Mouse (Mus musculus): ENCODE results near the gene Tenm2. TPM values are rescaled to one million over a fixed set of nuclear protein-coding genes. Genes with fewer than 3 reads are reported as not detected.

Gene Tenm2
- total and polyA plus RNA-seq, 3 experiments = not detected

- TF ChIP-seq RCOR1 (IDR thresholded peaks at IDR 0.05; ENCODE audit: low read depth, low read length) = no peak
- TF ChIP-seq UBTF (IDR thresholded peaks at IDR 0.05; ENCODE audit: borderline replicate concordance, insufficient read depth, low read depth, low read length) = no peak
- no peak for TF ChIP-seq POLR2AphosphoS5 (IDR thresholded peaks at IDR 0.05; ENCODE audit: borderline replicate concordance, low read depth, low read length)
- TF ChIP-seq ZNF384 (IDR thresholded peaks at IDR 0.05; ENCODE audit: low read depth, low read length) = no peak
- no peak for TF ChIP-seq HCFC1 (IDR thresholded peaks at IDR 0.05; ENCODE audit: low read depth, low read length)
- TF ChIP-seq GABPA (IDR thresholded peaks at IDR 0.05; ENCODE audit: low read depth, low read length) = no peak
- TF ChIP-seq ZC3H11A (IDR thresholded peaks at IDR 0.05; ENCODE audit: low read depth, low read length) = no peak
- no peak for TF ChIP-seq TCF12 (IDR thresholded peaks at IDR 0.05; ENCODE audit: low read depth, low read length)
- TF ChIP-seq EP300 (IDR thresholded peaks at IDR 0.05; ENCODE audit: low read depth in 1 of 2, low read length in 2 of 2) = no peak
- no peak for TF ChIP-seq ELF1 (IDR thresholded peaks at IDR 0.05; ENCODE audit: low read depth, low read length)
- TF ChIP-seq CHD2 (IDR thresholded peaks at IDR 0.05; ENCODE audit: low read length) = no peak
- no peak for TF ChIP-seq TAL1 (IDR thresholded peaks at IDR 0.05; ENCODE audit: low read length)
- H3K9ac ChIP-seq (ENCODE audit: control insufficient read depth, low read depth, low read length, poor library complexity, severe bottlenecking) = no peak overlapping the region
- H3K27me3 ChIP-seq (ENCODE audit: control insufficient read depth in 1 of 2, insufficient read depth in 2 of 2, low read length in 2 of 2) = no peaks in the 10 kb centered on the region
- H3K27ac ChIP-seq (ENCODE audit: control insufficient read depth, low read depth, low read length) = no peak overlapping the region
- H3K36me3 ChIP-seq (ENCODE audit: control insufficient read depth in 1 of 2, insufficient read depth in 2 of 2, low read length in 2 of 2) = no peaks in the 10 kb centered on the region
- no peaks in the 10 kb centered on the region for H3K4me1 ChIP-seq (ENCODE audit: control insufficient read depth in 1 of 2, insufficient read depth in 2 of 2, low read length in 2 of 2)
- no peaks in the 10 kb centered on the region for H3K9me3 ChIP-seq (replicated peaks; ENCODE audit: insufficient read depth, low read length)
- no peaks in the 10 kb centered on the region for H3K79me2 ChIP-seq (ENCODE audit: control insufficient read depth, insufficient read depth, low read length, poor library complexity)
- no peak for DNase-seq (ENCODE audit: low read depth, low spot score)
- no peak overlapping the region for H3K4me3 ChIP-seq (ENCODE audit: control insufficient read depth in 1 of 2, insufficient read depth in 1 of 2, low read depth in 2 of 2, low read length in 2 of 2)
Measured at GRCm38 (mm10) chr11:36508312-36508711, 727.5 kb downstream of the Tenm2 start.

- H3K9me3 ChIP-seq (replicated peaks; ENCODE audit: insufficient read depth, low read length) = no peaks in the 10 kb centered on the region
- H3K27me3 ChIP-seq (ENCODE audit: control insufficient read depth in 1 of 2, insufficient read depth in 2 of 2, low read length in 2 of 2) = no peaks in the 10 kb centered on the region
- H3K4me3 ChIP-seq (ENCODE audit: control insufficient read depth in 1 of 2, insufficient read depth in 1 of 2, low read depth in 2 of 2, low read length in 2 of 2) = no peak overlapping the region
- no peaks in the 10 kb centered on the region for H3K79me2 ChIP-seq (ENCODE audit: control insufficient read depth, insufficient read depth, low read length, poor library complexity)
- no peak for TF ChIP-seq HCFC1 (IDR thresholded peaks at IDR 0.05; ENCODE audit: low read depth, low read length)
- TF ChIP-seq POLR2AphosphoS5 (IDR thresholded peaks at IDR 0.05; ENCODE audit: borderline replicate concordance, low read depth, low read length) = no peak
- TF ChIP-seq CHD2 (IDR thresholded peaks at IDR 0.05; ENCODE audit: low read length) = no peak
- no peak for TF ChIP-seq JUND (IDR thresholded peaks at IDR 0.05; ENCODE audit: low read depth, low read length)
- no peak for TF ChIP-seq CHD1 (IDR thresholded peaks at IDR 0.05; ENCODE audit: low read depth, low read length)
- TF ChIP-seq ELF1 (IDR thresholded peaks at IDR 0.05; ENCODE audit: low read depth, low read length) = no peak
- no peak for TF ChIP-seq GATA1 (IDR thresholded peaks at IDR 0.05; ENCODE audit: low read depth, low read length)
- no peak for TF ChIP-seq NRF1 (IDR thresholded peaks at IDR 0.05; ENCODE audit: insufficient read depth, low read depth, low read length, poor library complexity, severe bottlenecking)
- TF ChIP-seq TCF12 (IDR thresholded peaks at IDR 0.05; ENCODE audit: low read depth, low read length) = no peak
- no peak for TF ChIP-seq ZC3H11A (IDR thresholded peaks at IDR 0.05; ENCODE audit: low read depth, low read length)
- TF ChIP-seq MAFK (IDR thresholded peaks at IDR 0.05; ENCODE audit: borderline replicate concordance, low read depth, low read length) = no peak
- TF ChIP-seq NELFE (IDR thresholded peaks at IDR 0.05; ENCODE audit: low read depth, low read length) = no peak
- TF ChIP-seq SIN3A (IDR thresholded peaks at IDR 0.05; ENCODE audit: low read length) = no peak
- no peak for TF ChIP-seq ETS1 (IDR thresholded peaks at IDR 0.05; ENCODE audit: low read depth, low read length)
- TF ChIP-seq ZNF384 (IDR thresholded peaks at IDR 0.05; ENCODE audit: low read depth, low read length) = no peak
- TF ChIP-seq RCOR1 (IDR thresholded peaks at IDR 0.05; ENCODE audit: low read depth, low read length) = no peak
- TF ChIP-seq E2F4 (IDR thresholded peaks at IDR 0.05; ENCODE audit: borderline replicate concordance, low read depth, low read length) = no peak
- no peak for TF ChIP-seq USF1 (IDR thresholded peaks at IDR 0.05; ENCODE audit: low read depth, low read length)
- no peak for TF ChIP-seq TBP (IDR thresholded peaks at IDR 0.05; ENCODE audit: low read depth, low read length)
- no peaks in the 10 kb centered on the region for H3K36me3 ChIP-seq (ENCODE audit: control insufficient read depth in 1 of 2, insufficient read depth in 2 of 2, low read length in 2 of 2)
- no peak overlapping the region for H3K9ac ChIP-seq (ENCODE audit: control insufficient read depth, low read depth, low read length, poor library complexity, severe bottlenecking)
- H3K4me1 ChIP-seq (ENCODE audit: control insufficient read depth in 1 of 2, insufficient read depth in 2 of 2, low read length in 2 of 2) = no peaks in the 10 kb centered on the region
- no peak for DNase-seq (ENCODE audit: low read depth, low spot score)
- H3K27ac ChIP-seq (ENCODE audit: control insufficient read depth, low read depth, low read length) = no peak overlapping the region
Measured at GRCm38 (mm10) chr11:36494898-36495548, 740.7 kb downstream of the Tenm2 start.

Data from MEL (cell line).